In the genomic region with DNA sequence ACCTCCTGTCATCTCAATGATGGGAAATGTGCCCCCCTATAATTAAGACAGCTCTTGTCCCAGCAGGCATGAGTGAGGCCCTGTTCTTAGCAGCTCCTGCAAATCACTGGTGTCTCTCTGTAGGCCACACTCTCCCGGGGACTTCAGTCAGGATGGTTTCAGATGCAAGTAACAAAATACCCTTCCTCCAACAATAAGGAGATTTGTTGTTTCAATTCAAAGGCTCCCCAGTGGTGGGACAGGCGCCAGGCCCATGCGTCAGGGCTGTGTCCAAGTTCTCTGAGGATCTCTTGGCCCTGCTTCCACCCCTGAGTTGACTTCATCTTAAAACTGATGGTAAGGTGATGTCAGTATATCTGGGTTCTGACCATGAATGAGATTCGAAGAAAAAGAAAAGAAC, we compare ENCODE assay signal across 22 mouse cellular contexts. TPM values are rescaled to one million over a fixed set of nuclear protein-coding genes. Genes with fewer than 3 reads are reported as not detected.
DNase-seq lines count a peak whose midpoint lies in the region; ATAC-seq lines count a peak whose summit lies in the region.
"Had no signal": no experiment of that assay in that cellular context is flagged by ENCODE, and none has a peak within 500 bp of the region (broad histone marks: within the 10 kb centered on the region; RNA-seq: fewer than 3 reads in every experiment).

No protein-coding gene starts in this region.

- no peaks in the 10 kb centered on the region for H3K9me3 ChIP-seq in embryonic facial prominence, embryonic 14.5 days (ENCODE audit: control insufficient read depth, low read length)
- no peaks in the 10 kb centered on the region for H3K9me3 ChIP-seq in embryonic facial prominence, embryonic 10.5 days
- H3K9me3 ChIP-seq in intestine, embryonic 16.5 days (ENCODE audit: control insufficient read depth, low read length), result no peaks in the 10 kb centered on the region
- H3K9me3 ChIP-seq: G1E had no signal

- no peaks in the 10 kb centered on the region for H3K36me3 ChIP-seq in embryonic facial prominence, embryonic 14.5 days (ENCODE audit: control insufficient read depth, insufficient read depth, low read length)
- H3K36me3 ChIP-seq in embryonic facial prominence, embryonic 10.5 days (replicated peaks), result no peaks in the 10 kb centered on the region
- no peaks in the 10 kb centered on the region for H3K36me3 ChIP-seq in intestine, embryonic 16.5 days (ENCODE audit: control insufficient read depth, insufficient read depth, low read length)
- H3K36me3 ChIP-seq: G1E had no signal

- peak; percentile 30 to 46 for DNase-seq in cerebellum, postnatal 10 days
- DNase-seq in cerebellum, adult 11 months, result no peak
- no peak for DNase-seq in embryonic facial prominence, embryonic 14.5 days (ENCODE audit: low spot score)
- no peak for DNase-seq in embryonic facial prominence, embryonic 10.5 days (ENCODE audit: low spot score)
- DNase-seq in heart, adult 11 months, result peak; percentile 66
- no peak for DNase-seq in heart, adult 9 months (ENCODE audit: low spot score in 2 of 2)
- DNase-seq in Muller cell, postnatal 12 days (ENCODE audit: inconsistent ontology term), result peak; percentile 62
- DNase-seq: adrenal gland, adult 2 months; adrenal gland, adult 8-10 months; adrenal gland, postnatal 10 days; adrenal gland, postnatal 14 days; adrenal gland, postnatal 25 days; adrenal gland, postnatal 36 days; B cell, adult 2 months; cerebellum, adult 11-12 months; cerebellum, adult 18-20 months; cerebellum, adult 2 months had no signal

- no peaks in the 10 kb centered on the region for H3K4me1 ChIP-seq in embryonic facial prominence, embryonic 14.5 days (ENCODE audit: control insufficient read depth, insufficient read depth, low read length)
- no peaks in the 10 kb centered on the region for H3K4me1 ChIP-seq in embryonic facial prominence, embryonic 10.5 days
- no peaks in the 10 kb centered on the region for H3K4me1 ChIP-seq in intestine, embryonic 16.5 days (ENCODE audit: control insufficient read depth, insufficient read depth, low read length)

- no peak overlapping the region for H3K9ac ChIP-seq in embryonic facial prominence, embryonic 14.5 days (ENCODE audit: low read depth, low read length)
- no peak overlapping the region for H3K9ac ChIP-seq in intestine, embryonic 16.5 days (ENCODE audit: low read depth, low read length)

- ATAC-seq in embryonic facial prominence, embryonic 14.5 days (ENCODE audit: low read depth), result peak; percentile 9; the same call in 1 of the 2 replicates
- ATAC-seq in intestine, embryonic 16.5 days, result no peak
- ATAC-seq: activated CD4-positive, CD25-positive, alpha-beta regulatory T cell, adult 4 months; CD4-positive, CD25-positive, alpha-beta regulatory T cell, adult 4 months; Patski had no signal

- no peak overlapping the region for H3K4me2 ChIP-seq in embryonic facial prominence, embryonic 14.5 days (ENCODE audit: low read depth, low read length)
- H3K4me2 ChIP-seq in intestine, embryonic 16.5 days (ENCODE audit: low read depth, low read length), result no peak overlapping the region

- H3K27ac ChIP-seq in embryonic facial prominence, embryonic 14.5 days (replicated peaks; ENCODE audit: low read depth, low read length), result no peak overlapping the region
- no peak overlapping the region for H3K27ac ChIP-seq in embryonic facial prominence, embryonic 10.5 days (replicated peaks)
- no peak overlapping the region for H3K27ac ChIP-seq in intestine, embryonic 16.5 days (ENCODE audit: low read length)

- WGBS in embryonic facial prominence, embryonic 14.5 days, result 73% methylated on average over 4 of the region's 4 CpGs
- 73% methylated on average over 4 of the region's 4 CpGs for WGBS in embryonic facial prominence, embryonic 10.5 days
- 82% methylated on average over 4 of the region's 4 CpGs for WGBS in intestine, embryonic 16.5 days

- no peak overlapping the region for H3K4me3 ChIP-seq in embryonic facial prominence, embryonic 14.5 days (ENCODE audit: low read depth, low read length)
- no peak overlapping the region for H3K4me3 ChIP-seq in embryonic facial prominence, embryonic 10.5 days
- no peak overlapping the region for H3K4me3 ChIP-seq in intestine, embryonic 16.5 days (ENCODE audit: low read length)

- no peaks in the 10 kb centered on the region for H3K27me3 ChIP-seq in embryonic facial prominence, embryonic 14.5 days (replicated peaks; ENCODE audit: control insufficient read depth, insufficient read depth, low read length)
- H3K27me3 ChIP-seq in embryonic facial prominence, embryonic 10.5 days (replicated peaks; ENCODE audit: low read depth, poor library complexity, severe bottlenecking), result no peaks in the 10 kb centered on the region
- H3K27me3 ChIP-seq in intestine, embryonic 16.5 days (replicated peaks; ENCODE audit: control insufficient read depth, insufficient read depth, low read length), result no peaks in the 10 kb centered on the region
- H3K27me3 ChIP-seq: Patski had no signal

RNA-seq across cellular contexts. Expression of a gene that starts 9.7 kb away (rescaled TPM):
- polyA plus RNA-seq in embryonic facial prominence, embryonic 14.5 days (2014; fragmentation: Nextera tagmentation; extraction: Ambion mirVana), result 16.7 and 17.7 TPM in 2 replicates
- 27.7 and 32.3 TPM in 2 replicates for polyA plus RNA-seq in embryonic facial prominence, embryonic 10.5 days (2016; fragmentation: Nextera tagmentation; extraction: Ambion mirVana)
- 14.7 and 18.0 TPM in 2 replicates for polyA plus RNA-seq in intestine, embryonic 16.5 days (2015; fragmentation: Nextera tagmentation; extraction: Ambion mirVana)

Comparison
In these comparisons a context has a peak if more than half of its experiments do, and no peak if none do; other contexts are left out.
1. DNase-seq: peak in cerebellum, postnatal 10 days (2 of 2), heart, adult 11 months (single experiment) and Muller cell, postnatal 12 days (single experiment); none in cerebellum, adult 11 months (single experiment), embryonic facial prominence, embryonic 14.5 days (single experiment), embryonic facial prominence, embryonic 10.5 days (single experiment) and heart, adult 9 months (0 of 2).